Mouse (Mus musculus) olfactory bulb, adult 2 months (tissue): ENCODE results near the gene Ttc21a.

Experiments used
- CTCF ChIP-seq: fragments of 200-500 bp; IDR thresholded peaks from 2 replicates; pipeline ENCODE4 v1.5.1; 2012; ENCODE audit warnings: low read depth, mild to moderate bottlenecking, low read length, moderate library complexity; ENCODE audit not compliant: insufficient read depth
- POLR2A ChIP-seq: fragments of 200-500 bp; IDR thresholded peaks from 2 replicates; pipeline ENCODE4 v1.6.1; 2012; ENCODE audit warnings: mild to moderate bottlenecking, low read depth, low read length, moderate library complexity; ENCODE audit not compliant: insufficient read depth

- TF ChIP-seq CTCF = no peak
- TF ChIP-seq POLR2A = peak; percentile 63
Observed at GRCm38 (mm10) chr9:119894339-119895009, 42.9 kb upstream of the Ttc21a start, which contains the start of gene Wdr48.
